8 mouse cellular contexts compared by ENCODE assay signal in genomic region chr3:137969951-137970350, GRCm38 (mm10). TPM values are rescaled to one million over a fixed set of nuclear protein-coding genes. Genes with fewer than 3 reads are reported as not detected.
DNase-seq lines count a peak whose midpoint lies in the region; ATAC-seq and TF ChIP-seq lines count a peak whose summit lies in the region.

No protein-coding gene starts in this region.

- TF ChIP-seq POLR2A in spleen, adult 2 months (IDR thresholded peaks at IDR 0.05; ENCODE audit: low read depth, low read length): no peak

- no peaks in the 10 kb centered on the region for H3K9me3 ChIP-seq in limb, embryonic 12.5 days

- peak overlapping the region; percentile 29 for H3K4me2 ChIP-seq in limb, embryonic 12.5 days

- no peak overlapping the region for H3K9ac ChIP-seq in limb, embryonic 12.5 days (replicated peaks)

- H3K36me3 ChIP-seq in spleen, adult 2 months (ENCODE audit: control insufficient read depth, insufficient read depth, low read length): peaks cover 5% of the 10 kb centered on the region
- no peaks in the 10 kb centered on the region for H3K36me3 ChIP-seq in limb, embryonic 12.5 days

- H3K4me3 ChIP-seq in spleen, adult 2 months (ENCODE audit: extremely low read depth, insufficient read depth, insufficient read length): no peak overlapping the region
- H3K4me3 ChIP-seq in limb, embryonic 12.5 days (replicated peaks): no peak overlapping the region

- ATAC-seq in limb, embryonic 12.5 days (ENCODE audit: insufficient number of reproducible peaks, insufficient read depth, low FRiP score, low TSS enrichment, low read depth): no peak

- no peak for TF ChIP-seq CTCF in spleen, adult 2 months (IDR thresholded peaks at IDR 0.05; ENCODE audit: extremely low read depth, insufficient read depth, insufficient read length, insufficient replicate concordance)

- DNase-seq in adrenal gland, postnatal 36 days: peak; percentile 28 to 43
- DNase-seq in adrenal gland, adult 2 months: no peak
- DNase-seq in spleen, adult 2 months (ENCODE audit: low read depth in 1 of 2, low spot score in 2 of 2): no peak
- DNase-seq in spleen, postnatal 36 days (ENCODE audit: low spot score in 2 of 2): no peak
- peak; percentile 15 for DNase-seq in retina, adult 2 months (ENCODE audit: low read depth, low spot score)
- no peak for DNase-seq in thymus, postnatal 0 days (ENCODE audit: low spot score)
- no peak for DNase-seq in spleen, adult 18-20 months

- peak overlapping the region; percentile 10; the same call in 1 of the 2 replicates for H3K27ac ChIP-seq in spleen, adult 2 months (ENCODE audit: insufficient read depth, low read length)
- H3K27ac ChIP-seq in limb, embryonic 12.5 days: no peak overlapping the region

- 61% methylated on average over 12 of the region's 12 CpGs for WGBS in spleen, adult 2 months
- WGBS in limb, embryonic 12.5 days: 51% methylated on average over 12 of the region's 12 CpGs

- H3K4me1 ChIP-seq in spleen, adult 2 months (ENCODE audit: control insufficient read depth, insufficient read depth, insufficient read length): peaks cover 17% of the 10 kb centered on the region
- H3K4me1 ChIP-seq in limb, embryonic 12.5 days (replicated peaks): no peaks in the 10 kb centered on the region

- H3K27me3 ChIP-seq in spleen, adult 2 months (ENCODE audit: control insufficient read depth, insufficient read depth, low read length): no peaks in the 10 kb centered on the region
- no peaks in the 10 kb centered on the region for H3K27me3 ChIP-seq in limb, embryonic 12.5 days

RNA-seq across cellular contexts. Expression of gene Dapp1, which starts 11.4 kb away (rescaled TPM):
- total RNA-seq in adrenal gland, postnatal 36 days (2021): 1 to 10 TPM; 3.5 to 6.9 TPM
- 1 to 10 TPM; 3.8 to 4.7 TPM for total RNA-seq in adrenal gland, adult 2 months (2021)
- polyA plus RNA-seq in adrenal gland, adult 2 months (2012; rRNA removed): 1.8 and 2.6 TPM in 2 replicates
- 11.9 and 13.5 TPM in 2 replicates for polyA plus RNA-seq in spleen, adult 2 months (2012; rRNA removed)
- polyA plus RNA-seq in limb, embryonic 12.5 days (2016; fragmentation: Nextera tagmentation; extraction: Ambion mirVana): 2.9 and 3.3 TPM in 2 replicates
- 22.6 and 26.0 TPM in 2 replicates for polyA plus RNA-seq in thymus, postnatal 0 days (2015; fragmentation: Nextera tagmentation; extraction: Ambion mirVana)

RNA-seq across cellular contexts. Expression of gene Lamtor3, which starts 51.6 kb away (rescaled TPM):
- total RNA-seq in adrenal gland, postnatal 36 days (2021): 10 to 100 TPM; 74.6 to 80.6 TPM
- total RNA-seq in adrenal gland, adult 2 months (2021): 10 to 100 TPM; 69.4 to 69.9 TPM
- 9.2 and 12.9 TPM in 2 replicates for polyA plus RNA-seq in adrenal gland, adult 2 months (2012; rRNA removed)
- 14.9 and 15.7 TPM in 2 replicates for polyA plus RNA-seq in spleen, adult 2 months (2012; rRNA removed)
- polyA plus RNA-seq in limb, embryonic 12.5 days (2016; fragmentation: Nextera tagmentation; extraction: Ambion mirVana): 94.0 and 98.3 TPM in 2 replicates
- 119 and 129 TPM in 2 replicates for polyA plus RNA-seq in thymus, postnatal 0 days (2015; fragmentation: Nextera tagmentation; extraction: Ambion mirVana)

Comparison
In these comparisons a context has a peak if more than half of its experiments do, and no peak if none do; other contexts are left out.
1. DNase-seq: peak in adrenal gland, postnatal 36 days (2 of 2) and retina, adult 2 months (single experiment); none in adrenal gland, adult 2 months (single experiment), spleen, adult 2 months (0 of 2), spleen, postnatal 36 days (0 of 2), thymus, postnatal 0 days (single experiment) and spleen, adult 18-20 months (0 of 2).